Mouse (Mus musculus) telencephalon, adult 2 months (tissue): Measurements from ENCODE around the gene Nrxn1.
"Not testable (repeated sequence)": the region's sequence is repeated elsewhere in the genome, so short reads cannot be mapped to it uniquely, and the experiment has no call there.

Source experiments
- DNase-seq: peaks from one replicate; pipeline ENCODE4 v3.0.0-alpha.2; 2011; ENCODE audit warnings: low read depth, low spot score

Nrxn1 gene

DNA sequence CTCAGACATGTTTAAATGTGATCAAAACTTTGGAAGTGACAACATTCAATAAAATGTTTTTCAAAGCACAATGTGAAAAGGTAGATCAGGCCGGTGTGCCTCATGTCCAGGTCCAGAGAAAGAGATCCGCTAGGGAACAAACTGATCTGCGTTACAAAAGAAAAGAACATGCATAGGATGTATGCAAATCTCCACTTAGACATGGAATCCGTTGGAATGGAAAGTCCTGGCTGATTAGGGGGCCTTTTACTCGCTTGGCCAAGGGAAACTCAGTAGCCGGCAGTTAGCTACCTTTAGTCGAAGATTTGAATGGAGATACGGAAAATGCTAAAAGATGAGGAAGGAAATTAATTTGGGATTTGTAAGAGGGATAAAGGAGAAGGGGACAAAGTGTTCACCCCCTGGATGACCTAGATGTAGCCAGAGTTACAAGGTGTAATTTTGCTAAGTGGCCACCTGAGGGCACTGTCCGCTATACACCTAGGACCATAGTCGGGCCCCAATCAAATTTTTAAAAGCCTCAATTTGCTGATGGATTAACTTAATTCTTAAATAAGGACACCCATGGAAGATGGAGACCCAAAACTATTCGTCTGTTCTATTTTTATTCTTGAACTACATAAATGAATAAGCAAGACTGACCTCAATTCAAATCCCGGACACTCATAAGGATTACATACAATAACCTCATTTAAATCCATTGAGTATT is 508.9 kb downstream of the Nrxn1 start:
- DNase-seq: no peak

DNA sequence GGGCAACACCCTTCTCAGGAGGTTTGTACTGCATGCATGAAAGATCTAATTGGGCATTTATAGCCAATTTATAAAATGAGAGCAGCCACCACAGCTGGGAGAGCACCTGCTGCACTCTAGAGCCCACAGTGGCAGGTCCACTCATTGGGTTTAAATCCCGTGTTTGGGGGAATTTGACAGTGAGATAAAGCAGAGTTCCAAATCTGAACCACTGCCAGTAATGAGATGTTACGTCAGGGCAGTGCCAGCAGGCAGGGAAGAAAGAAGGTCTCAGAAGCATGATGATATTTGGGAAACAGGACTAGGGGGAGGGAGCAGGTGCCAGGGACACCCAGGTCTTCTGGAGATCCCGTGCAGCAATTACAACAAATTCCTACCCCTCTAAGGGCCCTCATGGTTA is 509.7 kb downstream of the Nrxn1 start:
- DNase-seq: no peak

DNA sequence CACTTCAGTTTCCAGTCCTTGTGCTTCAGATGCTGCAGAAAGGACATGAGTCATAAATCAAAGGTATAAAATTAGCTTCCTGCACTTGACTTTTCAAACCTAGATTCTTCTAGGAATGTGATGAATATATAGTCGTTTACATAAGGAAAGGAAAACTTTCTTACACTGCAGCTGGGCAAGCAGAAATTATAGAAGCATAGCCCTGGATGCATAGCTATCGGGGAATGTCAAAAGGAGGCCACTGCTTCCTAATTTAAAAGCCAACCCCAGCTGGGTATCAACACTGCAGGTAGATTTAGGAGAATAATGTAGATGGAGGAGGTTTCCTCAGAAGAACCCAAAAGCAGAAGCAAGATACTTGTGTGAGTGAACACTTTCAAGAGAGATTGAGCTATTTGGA is 523.0 kb downstream of the Nrxn1 start:
- DNase-seq: peak; percentile 50

DNA sequence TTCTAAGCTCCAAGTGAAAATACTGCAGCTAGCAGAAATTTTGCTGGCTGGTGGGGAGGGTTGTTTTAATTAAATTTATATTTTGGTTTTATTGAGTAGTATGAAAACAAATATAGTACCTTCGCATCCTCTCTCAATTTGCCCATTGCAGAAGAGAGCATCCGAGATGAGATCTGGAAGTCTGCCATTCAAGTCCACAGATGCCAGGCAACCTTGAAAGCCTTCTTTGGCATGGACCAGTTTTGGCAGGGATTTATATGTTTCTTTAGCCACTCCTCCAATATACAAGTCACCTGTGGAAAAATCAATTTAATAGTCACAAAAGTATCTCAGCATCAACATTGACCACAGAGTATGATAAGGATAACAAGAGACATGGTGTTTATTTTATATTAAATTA is 527.7 kb downstream of the Nrxn1 start:
- no peak for DNase-seq

DNA sequence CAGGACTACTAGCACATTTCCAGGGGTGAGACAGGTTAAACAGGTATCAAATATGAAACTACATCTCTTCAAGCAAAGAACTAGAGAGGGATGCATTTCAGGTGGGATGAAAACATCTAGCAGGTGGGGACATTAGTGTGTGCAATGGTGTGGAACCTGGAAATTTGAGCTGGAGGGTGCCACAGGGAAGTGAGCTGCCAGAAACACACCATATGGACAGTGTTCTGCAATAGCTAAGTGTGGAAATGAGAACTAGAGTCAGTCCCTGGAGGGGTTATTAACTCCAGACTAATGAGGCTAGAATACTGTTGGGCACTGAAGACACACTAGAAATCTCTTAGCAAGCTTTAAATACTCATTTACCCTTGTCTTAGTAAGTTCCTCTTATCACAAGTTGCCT is 536.5 kb downstream of the Nrxn1 start:
- DNase-seq: no peak

DNA sequence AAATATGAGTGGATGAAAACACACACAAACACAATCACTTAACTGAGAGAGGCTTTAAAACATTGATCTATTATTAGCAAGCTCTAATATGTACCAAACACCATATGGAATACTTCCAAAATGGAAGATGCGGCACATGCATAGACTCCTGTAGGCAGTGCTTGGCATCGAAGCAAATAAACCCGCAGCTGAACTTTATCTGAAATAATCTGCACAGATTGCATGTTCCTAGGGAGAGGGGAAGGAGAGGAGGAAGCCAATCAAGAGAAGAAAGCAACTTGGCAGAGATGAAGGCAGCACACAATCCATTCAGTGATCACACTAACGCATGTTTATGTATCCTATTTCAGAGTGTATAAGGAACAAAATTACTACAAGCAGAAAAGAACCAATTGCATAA is 542.5 kb downstream of the Nrxn1 start:
- DNase-seq: no peak

DNA sequence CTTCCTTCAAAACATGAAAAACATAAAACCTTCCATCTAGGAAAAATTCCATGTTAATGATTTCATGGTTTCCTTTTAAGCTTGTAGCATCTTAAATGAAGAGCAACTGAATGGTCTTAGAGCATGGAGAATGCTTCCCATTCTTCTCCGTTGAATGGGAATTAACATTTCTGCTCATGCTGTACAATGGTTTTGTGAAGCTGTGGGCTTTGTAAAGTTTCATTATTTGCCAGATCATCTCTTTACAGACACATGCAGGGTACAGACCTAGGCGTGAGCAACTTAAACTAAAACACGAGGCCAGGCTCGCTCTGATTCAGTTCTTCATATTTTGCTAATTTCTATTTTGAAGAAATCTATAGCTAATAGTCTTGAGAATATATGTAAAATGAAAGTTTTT is 546.1 kb downstream of the Nrxn1 start:
- no peak for DNase-seq

DNA sequence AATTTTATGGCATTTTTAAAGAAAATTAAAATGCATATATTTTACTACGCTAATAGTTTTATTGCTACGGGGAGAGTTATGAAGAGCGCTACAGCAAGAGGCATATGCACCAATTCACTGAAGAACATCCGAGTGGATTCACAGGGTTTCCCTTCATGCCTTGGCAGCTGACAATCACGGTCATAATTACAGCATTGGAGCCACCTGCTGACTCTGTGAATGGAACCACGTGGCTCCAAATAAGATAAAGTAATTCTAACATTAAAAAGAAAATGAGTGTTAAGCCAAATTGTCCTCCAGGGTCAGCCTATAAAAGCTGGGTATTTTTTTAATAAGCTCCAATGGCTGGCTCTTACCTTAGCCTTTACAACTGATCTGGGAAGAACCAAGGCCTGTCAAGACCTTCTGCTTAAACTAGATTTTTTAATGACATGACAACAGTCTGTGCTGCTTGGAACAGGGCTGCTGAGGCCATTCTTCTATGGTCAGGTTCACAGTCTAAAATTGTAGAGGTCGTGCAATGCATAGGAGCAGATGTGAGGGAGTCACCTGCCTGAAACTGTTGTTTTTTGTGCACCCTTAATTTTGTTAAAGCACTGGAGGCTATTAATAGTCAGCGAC is 548.1 kb downstream of the Nrxn1 start:
- no peak for DNase-seq

DNA sequence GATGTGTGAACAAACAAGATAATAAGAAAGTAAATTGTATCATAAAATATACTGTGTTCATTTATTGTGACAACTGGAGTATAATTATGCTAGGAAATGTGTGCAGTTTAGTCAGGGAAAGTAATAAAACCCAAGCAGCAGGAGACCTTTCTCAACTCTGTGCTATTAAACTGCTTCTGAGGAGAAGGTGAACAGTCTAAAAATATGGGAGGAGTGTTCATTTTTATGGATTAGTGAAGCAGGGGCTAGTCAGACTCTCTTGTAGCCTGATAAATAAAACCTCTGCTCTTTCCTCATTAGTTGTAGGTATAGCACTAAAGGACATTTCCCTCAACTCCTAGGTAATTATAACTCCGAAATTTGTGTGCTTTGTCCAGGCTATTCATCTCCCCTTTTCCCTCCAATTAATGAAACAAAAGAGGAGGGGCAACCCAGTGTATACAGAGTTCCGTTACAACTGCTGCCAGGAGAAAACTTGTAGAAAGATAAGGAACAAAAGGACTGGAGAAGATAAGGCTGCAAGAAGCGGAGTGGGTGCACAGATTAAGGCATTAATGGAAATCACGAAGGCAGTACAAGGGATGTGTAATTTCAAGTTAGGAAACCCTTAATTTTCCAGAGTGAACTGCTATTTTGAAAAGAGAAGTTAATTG is 548.8 kb downstream of the Nrxn1 start:
- DNase-seq: no peak

DNA sequence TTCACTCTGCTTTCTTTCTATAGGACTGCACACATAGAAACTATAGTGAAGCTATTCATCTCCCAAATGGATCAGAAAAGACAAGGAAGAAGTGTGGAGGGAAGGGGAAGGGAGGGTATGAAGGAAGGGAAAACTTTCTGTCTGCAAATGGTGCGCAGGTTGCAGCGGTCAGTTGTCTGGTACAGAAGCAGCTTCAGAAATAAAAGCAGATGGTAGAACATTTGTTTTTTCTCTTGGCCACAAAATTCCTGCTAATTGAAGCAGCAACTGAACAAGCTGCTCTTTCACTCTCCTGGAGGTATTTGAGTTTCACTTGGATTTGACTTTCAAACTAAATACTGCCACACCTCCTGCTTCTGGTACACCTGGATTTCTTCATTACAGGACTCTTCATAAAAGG is 561.4 kb downstream of the Nrxn1 start:
- DNase-seq: peak; percentile 51

DNA sequence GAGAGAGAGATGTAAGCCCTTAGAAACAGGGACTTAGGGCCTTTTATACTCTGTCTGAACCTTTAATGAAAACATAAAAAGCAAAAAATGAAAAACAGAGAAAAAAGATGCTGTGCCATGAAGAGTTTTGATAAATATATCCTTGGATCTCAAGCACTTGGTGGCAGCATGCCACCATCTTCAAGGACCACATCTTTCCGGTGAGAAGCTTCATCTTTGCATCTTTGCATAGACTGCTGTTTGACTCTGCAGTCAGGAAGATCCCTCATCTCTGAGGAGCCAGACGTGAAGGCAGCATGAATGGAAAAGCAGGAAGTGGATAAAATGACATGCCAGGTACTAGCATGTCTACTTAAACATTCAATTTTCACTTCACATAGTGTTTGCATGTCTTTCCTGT is 586.8 kb downstream of the Nrxn1 start:
- DNase-seq: peak; percentile 38

DNA sequence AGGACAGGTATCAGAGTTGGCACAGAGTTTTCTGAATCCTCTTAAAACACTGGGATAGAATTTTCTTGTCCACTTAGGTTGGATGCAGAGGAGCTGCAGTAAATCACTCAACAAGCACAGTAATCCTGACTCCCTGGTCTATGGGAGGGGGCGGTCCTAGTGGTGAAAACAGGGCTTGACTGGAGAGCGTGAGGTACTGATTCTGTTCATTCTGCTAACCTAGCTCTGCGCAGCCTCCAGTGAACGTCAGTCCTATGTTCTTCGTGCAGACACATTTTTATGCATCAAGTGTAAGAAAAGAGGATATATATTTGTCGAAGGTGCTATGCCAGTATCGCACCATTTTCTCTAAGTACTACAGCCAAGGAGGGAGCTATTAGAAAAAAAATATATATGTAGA is 588.9 kb downstream of the Nrxn1 start:
- DNase-seq: not testable (repeated sequence)

DNA sequence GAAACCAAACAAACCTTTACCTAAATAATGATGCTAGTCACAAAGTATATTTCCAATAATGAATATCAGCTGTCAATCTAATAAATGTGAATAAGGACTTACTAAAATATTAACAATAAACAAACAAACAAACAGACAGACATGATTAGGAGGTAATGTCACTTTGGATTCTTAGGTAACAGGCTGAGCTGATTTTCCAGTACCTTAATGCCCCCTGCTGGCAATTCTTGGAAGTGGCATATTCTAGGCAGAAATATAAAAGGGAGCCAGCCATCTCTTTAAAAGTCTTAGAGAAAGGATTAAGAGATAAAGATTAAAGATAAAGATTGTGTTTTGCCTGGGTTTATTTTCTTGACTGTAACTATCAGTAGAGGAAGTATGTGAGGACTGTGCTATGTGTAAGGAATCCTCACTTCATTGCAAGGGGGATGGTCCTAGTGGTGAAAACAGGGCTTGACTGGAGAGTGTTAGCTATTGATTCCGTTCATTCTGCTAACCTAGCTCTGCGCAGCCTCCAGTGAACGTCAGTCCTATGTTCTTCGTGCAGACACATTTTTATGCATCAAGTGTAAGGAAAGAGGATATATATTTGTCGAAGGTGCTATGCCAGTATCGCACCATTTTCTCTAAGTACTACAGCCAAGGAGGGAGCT is 591.7 kb downstream of the Nrxn1 start:
- peak; percentile 42 for DNase-seq

DNA sequence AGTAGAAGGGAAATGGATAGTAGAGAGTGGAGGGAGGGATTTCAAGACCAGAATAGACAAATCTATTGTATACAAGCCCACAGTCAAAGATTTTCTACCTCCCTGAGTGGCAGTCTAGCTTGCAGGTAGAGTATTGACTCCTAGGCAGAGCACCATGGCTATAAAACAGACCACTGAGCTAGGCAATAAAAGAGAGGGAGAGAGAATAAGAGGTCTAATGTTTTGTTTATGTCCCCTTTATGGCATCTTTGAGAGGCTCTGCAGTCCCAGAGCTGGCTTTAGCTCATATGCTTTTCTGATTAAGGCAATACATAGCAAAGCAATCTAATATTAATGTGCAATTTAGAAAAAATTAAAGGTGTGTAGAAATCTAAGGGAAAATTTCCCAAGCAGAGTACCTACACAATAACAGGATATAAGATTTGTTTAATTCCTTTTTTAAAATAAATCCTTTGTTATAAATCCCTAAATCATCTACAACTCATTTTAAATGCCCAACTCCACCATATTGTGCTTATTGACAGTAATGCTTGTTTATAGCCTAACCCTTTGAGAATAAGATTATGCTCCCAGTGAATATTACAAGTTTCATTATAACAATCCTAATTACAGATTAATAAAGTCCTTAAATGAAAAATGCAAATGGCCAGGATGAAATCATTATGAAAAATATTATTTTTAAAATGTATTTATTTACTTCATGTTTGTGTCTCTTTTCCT is 613.2 kb downstream of the Nrxn1 start:
- no peak for DNase-seq

DNA sequence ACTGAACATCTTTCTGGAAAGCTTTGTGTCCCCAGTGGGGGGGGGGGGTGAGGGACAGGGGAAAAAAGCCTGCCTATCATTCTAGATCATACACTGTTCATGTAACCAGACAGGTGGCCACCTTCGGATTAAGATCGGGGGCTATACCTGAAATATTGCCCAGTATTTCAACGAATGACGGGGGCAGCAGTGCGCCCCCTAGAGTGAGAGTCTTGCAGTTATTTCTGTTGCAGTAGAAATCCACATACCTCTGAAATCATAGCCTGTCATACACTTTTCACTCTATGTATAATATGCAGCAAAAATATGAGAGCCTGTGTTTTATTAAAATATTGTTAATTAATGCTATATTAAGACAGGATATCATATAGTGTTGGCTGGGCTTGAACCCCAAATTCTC is 636.1 kb downstream of the Nrxn1 start:
- no peak for DNase-seq

DNA sequence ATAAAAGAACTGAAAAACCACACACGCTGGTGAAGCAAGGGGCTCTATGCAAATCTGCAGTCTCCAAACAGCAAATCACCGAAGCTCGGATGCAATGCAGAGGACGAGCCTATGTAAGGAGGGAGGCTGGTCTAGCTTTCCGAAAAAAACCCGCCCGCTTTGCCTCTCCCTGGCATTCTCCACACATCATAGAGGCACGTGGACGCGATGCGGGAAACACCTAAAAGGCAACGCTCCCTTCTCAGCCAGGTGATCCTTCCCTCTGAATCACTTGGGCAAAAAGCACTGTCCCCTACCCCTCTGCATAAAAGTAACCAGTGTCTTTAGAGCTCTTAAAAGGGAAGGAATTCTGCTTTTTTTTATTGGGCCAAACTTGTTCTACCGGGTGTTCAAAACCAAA is 637.0 kb downstream of the Nrxn1 start:
- DNase-seq: peak; percentile 82

DNA sequence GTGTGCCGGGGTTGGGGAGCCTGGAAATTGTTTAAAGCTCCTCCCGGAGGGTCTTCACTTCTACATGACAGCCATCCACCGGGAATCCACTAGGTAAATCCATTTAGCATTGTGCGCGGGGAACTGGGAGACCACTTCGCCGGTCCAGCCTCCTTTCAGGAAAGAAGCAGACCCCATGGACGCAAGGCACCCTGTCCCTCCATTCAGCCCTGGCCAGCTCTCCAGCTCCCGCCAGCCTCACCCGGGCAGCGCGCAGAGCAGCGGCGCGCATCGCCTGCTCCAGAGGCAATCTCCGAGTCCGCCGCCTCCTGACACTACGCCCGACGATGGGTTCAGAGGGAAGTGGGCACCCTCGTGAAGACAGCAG is 637.5 kb downstream of the Nrxn1 start:
- DNase-seq: no peak

DNA sequence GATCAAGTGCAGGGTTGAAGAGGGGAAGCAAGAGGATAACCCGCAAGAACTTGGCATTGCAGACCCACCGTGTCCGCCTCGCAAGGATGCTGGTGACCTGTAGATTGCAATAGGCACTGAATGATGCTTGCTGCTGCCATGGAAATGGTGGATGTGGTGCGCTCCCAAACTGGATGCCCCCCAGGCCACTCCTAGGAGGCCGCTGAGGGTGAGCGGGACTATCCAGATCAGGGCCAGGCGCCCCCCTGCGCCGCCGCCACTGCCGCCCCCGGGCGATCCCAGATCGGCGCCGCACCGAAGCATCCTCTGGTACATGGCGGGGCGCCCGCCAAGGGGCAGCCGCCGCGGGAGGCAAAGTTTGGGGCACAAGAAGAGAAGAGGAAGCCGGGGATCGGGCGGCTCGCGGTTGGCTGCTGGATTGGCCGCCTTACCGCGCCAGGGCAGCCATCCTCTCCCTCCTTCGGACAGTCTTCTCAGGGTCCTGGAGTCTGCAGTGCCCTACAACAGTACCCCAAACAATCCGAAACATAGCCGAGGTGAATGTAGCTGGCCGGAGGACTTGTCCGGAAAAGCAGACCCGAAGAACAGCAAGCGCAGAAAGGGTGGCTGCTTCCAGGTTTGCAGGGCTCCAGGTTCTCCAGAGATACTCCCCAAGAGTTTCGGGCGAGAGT is 638.0 kb downstream of the Nrxn1 start:
- no peak for DNase-seq

DNA sequence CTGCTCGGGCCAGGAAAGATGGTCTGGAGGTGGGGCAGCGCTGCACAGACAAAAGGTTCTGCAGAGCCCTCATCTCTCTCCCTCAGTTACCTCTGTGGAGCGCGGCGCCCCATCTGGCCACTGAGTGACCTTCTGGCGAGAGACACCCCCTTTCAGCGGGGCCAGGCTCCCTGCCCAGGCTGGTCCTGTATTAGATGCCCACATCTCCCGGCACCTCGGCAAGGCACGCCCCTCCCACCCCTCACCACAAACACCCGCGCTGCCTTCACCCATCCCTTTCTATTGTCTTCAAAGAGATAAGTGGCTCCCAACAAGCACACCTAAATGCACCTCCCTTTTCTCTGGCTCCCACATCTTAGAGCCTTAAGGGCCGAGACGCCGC is 638.5 kb downstream of the Nrxn1 start:
- DNase-seq: no peak

DNA sequence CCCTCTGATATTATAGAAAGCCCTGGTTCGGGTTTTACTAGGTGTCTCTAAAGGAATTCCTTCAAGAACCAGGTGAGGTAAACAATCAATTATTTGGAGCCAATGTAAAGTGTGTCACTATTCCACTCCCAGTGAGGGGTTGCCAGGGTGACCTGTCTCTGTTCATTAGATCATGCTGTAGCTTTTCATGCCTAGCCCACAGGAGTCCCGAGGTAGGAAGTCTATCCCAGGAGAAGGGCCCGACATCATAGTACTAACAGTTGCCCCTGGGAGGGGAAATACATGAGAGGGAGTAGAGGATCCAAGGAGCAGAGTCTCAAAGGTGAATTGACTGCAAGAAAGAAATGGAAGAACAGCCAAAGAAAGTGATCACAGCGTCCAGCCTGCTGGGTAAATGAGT is 639.6 kb downstream of the Nrxn1 start:
- DNase-seq: no peak

DNA sequence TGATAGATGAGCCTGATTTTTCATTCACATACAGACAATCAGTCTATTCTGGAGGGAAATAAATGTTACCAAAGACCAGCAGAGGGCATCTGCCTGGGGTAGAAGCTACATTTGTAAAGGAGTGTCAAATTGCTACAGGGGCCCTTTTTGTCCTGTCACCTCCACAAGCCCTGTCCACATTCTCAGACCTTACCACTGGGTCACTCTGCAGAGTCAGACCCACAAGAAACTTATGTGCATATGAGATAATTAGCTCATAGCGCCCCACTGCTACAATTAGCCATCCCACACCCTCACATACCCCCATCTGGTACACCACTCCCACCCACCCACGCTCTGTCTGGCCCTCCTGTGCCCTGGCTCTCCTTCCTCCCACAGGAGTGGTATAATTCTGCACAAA is 640.1 kb downstream of the Nrxn1 start:
- DNase-seq: no peak

DNA sequence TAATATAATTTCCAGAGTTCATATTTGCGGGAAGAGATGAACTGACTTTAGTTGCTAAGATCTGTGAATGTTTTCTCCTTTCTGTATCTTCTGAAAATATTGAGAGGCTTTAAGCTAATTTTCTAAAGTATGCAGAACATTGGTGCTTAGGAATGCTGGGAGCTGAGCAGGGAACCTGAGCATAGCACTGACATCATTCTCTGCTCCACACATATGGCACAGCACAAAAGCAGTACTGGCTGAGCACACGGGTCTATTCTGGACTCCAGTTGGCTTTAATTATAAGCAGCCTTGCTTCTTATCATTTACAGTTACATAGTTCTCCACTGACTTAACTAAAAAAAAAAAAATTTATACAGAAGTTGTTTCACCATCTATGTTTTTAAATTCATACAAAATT is 641.5 kb downstream of the Nrxn1 start:
- DNase-seq: peak; percentile 76
